Mouse (Mus musculus): Measurements from ENCODE around the gene Ccdc69.

DNA sequence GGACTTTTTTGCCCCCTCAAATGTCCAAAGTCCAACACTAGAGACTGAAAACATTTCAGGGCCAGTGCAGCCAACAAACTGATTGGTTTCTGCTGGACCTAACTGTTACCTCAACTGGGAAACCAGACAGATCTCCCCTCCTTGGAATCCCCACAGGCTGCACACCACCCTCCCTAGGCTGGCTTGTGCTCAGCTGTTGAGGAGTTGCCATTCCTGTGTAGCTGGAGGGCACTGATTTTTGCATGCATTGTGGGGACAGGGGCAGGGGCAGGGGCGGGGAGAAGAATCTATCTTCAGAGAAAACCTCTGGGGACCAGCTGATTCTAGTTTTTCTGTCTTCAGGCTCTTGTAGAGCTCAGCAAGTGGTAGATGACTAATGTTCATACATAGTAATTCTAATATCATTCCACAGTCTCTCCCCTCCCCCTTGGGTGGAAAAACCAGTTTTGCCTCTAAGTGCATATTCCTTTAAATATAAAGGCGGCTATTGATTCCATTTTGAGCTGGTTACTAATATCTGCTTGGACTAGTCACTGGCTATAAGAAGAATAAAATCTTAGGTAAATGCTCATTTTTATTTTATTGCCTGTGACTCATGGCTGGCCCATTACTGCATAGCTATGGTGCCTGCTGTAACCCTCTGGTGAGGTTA, 50.6 kb downstream of the Ccdc69 start:
- no peak for TF ChIP-seq CTCF (IDR thresholded peaks at IDR 0.05; ENCODE audit: low read depth, low read length)
- TF ChIP-seq POLR2A (IDR thresholded peaks at IDR 0.05; ENCODE audit: extremely low read depth, insufficient read depth, low read length): no peak
